Mouse (Mus musculus) spleen, adult 2 months (tissue): ENCODE measurements around the gene Gm20388.

Source experiments
- CTCF ChIP-seq: fragments of 200-500 bp; IDR thresholded peaks from 2 replicates; pipeline ENCODE4 v1.5.1; 2011; ENCODE audit warnings: mild to moderate bottlenecking, inconsistent platforms; ENCODE audit not compliant: insufficient read depth, insufficient read length, insufficient replicate concordance; ENCODE audit errors: extremely low read depth
- POLR2A ChIP-seq: fragments of 200-500 bp; IDR thresholded peaks from 2 replicates; pipeline ENCODE4 v1.6.1; 2011; ENCODE audit warnings: low read depth, low read length, inconsistent platforms

- TF ChIP-seq POLR2A (no peak), CTCF (no peak)
Measured at GRCm38 (mm10) chr8:120413626-120413988, 503.0 kb downstream of the Gm20388 start.
